Mouse (Mus musculus): ENCODE measurements around the gene Gm5460. TPM values are rescaled to one million over a fixed set of nuclear protein-coding genes. Genes with fewer than 3 reads are reported as not detected.
A peak's percentile ranks its signal among the peaks of the same experiment; 100 is the strongest.

Gm5460 gene
- total and polyA plus RNA-seq, 2 experiments from 2014 or later = not detected

DNA sequence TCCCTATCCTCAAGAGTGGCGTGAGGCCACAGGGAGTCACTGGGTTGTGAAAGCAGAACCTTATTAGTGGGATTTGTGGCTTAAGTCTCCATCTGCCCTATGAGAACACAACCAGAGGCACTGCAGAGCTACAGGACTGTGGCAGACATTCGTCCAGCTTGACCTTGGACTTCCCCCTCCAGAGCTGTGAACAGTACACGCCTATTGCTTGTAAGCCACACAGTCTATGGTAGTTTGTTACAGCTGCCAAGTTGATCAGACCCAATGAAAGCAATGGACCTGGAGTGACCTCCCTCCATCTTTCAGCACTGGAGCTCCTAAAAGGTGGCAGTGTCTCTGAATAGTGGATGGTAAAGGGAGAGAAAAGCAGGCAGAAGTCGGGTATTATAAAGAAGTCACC, 61.7 kb downstream of the Gm5460 start:
- Histone ChIP-seq H3K36me3 (ENCODE audit: insufficient read depth, low read length) (no peaks in the 10 kb centered on the region), H3K9me3 (ENCODE audit: low read length) (no peaks in the 10 kb centered on the region), H3K4me1 (ENCODE audit: insufficient read depth, low read length) (0 out of 2 replicates have a peak, but pooled peaks cover 2% of the 10 kb centered on the region), H3K9ac (replicated peaks; ENCODE audit: low read length, poor library complexity, severe bottlenecking) (no peak overlapping the region), H3K4me3 (ENCODE audit: low read depth, low read length) (no peak overlapping the region), H3K4me2 (ENCODE audit: low read depth, low read length, poor library complexity, severe bottlenecking) (no peak overlapping the region), H3K27me3 (ENCODE audit: insufficient read depth, low read length) (no peaks in the 10 kb centered on the region), H3K27ac (ENCODE audit: low read depth, low read length) (no peak overlapping the region)
- 74% methylated on average over 4 of the region's 4 CpGs for WGBS
- DNase-seq (ENCODE audit: low spot score) (no peak), ATAC-seq (ENCODE audit: low FRiP score) (no peak)
- no peak for TF ChIP-seq CTCF (IDR thresholded peaks at IDR 0.05)

DNA sequence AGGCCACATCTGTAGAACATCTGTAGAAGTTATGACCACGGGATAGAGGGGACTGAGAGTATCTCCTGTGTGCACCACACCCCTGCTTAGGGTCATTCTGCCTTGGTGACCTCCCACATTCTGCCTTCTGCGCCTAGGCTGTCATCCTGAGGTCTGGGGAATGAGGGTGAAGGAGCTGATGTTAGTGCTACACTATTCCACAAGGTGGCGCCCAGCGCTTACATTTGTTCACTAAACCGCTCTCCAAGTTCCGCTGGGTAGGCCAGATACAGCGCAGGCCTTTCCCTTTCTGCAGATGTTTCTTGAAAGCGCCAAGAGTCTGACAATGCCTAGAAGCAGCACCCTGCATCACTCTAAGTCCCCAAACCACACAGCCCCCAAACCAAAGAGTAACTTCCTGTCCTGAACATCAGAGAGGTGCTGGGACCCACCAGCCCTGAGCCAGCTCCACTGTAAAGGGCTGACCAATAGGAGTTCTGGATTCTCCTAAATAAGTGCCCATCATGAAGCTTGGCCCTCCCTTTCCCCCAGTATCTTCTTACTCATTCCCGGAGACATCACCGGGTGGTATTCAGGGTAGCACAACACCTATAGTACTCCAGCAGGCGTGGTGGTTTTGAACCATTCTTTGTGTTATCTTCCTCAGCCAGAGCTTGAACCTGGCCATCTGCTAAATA, 63.9 kb downstream of the Gm5460 start:
- Histone ChIP-seq H3K4me3 (ENCODE audit: low read depth, low read length) (no peak overlapping the region), H3K36me3 (ENCODE audit: insufficient read depth, low read length) (no peaks in the 10 kb centered on the region), H3K9me3 (ENCODE audit: low read length) (no peaks in the 10 kb centered on the region), H3K4me1 (ENCODE audit: insufficient read depth, low read length) (0 out of 2 replicates have a peak, but pooled peaks cover 2% of the 10 kb centered on the region), H3K9ac (replicated peaks; ENCODE audit: low read length, poor library complexity, severe bottlenecking) (no peak overlapping the region), H3K27me3 (ENCODE audit: insufficient read depth, low read length) (no peaks in the 10 kb centered on the region), H3K27ac (ENCODE audit: low read depth, low read length) (no peak overlapping the region), H3K4me2 (ENCODE audit: low read depth, low read length, poor library complexity, severe bottlenecking) (no peak overlapping the region)
- 9% methylated on average over 11 of the region's 11 CpGs for WGBS
- peak; percentile 95 for DNase-seq (ENCODE audit: low spot score)
- peak; percentile 79 for ATAC-seq (ENCODE audit: low FRiP score)
- TF ChIP-seq CTCF (IDR thresholded peaks at IDR 0.05) = peak; percentile 95

DNA sequence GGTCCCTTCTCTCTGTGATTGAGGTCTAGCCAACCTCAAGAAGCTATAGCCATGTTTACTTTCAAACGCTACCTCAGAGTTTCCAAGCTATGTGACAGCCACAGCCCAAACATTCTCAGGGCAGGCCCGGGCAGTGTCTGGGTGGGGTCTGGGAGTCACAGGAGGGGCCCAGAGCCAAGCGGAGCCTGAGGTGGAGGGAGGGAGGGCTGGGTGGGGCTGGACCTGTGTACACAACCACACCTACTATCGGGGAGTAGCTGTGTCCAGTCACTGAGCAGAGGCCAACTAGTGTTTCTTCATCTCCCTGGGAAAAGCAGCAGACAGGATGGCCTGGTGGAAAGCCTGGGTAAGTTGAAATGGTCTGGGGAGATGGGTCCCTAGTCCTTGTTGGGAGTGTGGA, 69.2 kb downstream of the Gm5460 start, which contains the start of gene Anxa8:
Anxa8 (plus strand) TSS at position 251 of the 400 bp plus-strand sequence.
- ATAC-seq (ENCODE audit: low FRiP score) (no peak), DNase-seq (ENCODE audit: low spot score) (no peak)
- no peak within 1 kb of the TSS for H3K9ac ChIP-seq (replicated peaks; ENCODE audit: low read length, poor library complexity, severe bottlenecking)
- no peak within 1 kb of the TSS for H3K4me3 ChIP-seq (ENCODE audit: low read depth, low read length)
- H3K27me3 ChIP-seq (ENCODE audit: insufficient read depth, low read length) = no peaks in the 10 kb centered on the region
- H3K27ac ChIP-seq (ENCODE audit: low read depth, low read length) = no peak within 1 kb of the TSS
- H3K4me2 ChIP-seq (ENCODE audit: low read depth, low read length, poor library complexity, severe bottlenecking) = no peak within 1 kb of the TSS
- H3K4me1 ChIP-seq (ENCODE audit: insufficient read depth, low read length) = no peaks in the 10 kb centered on the region
- no peak for TF ChIP-seq CTCF (IDR thresholded peaks at IDR 0.05)
- no peaks in the 10 kb centered on the region for H3K36me3 ChIP-seq (ENCODE audit: insufficient read depth, low read length)
- H3K9me3 ChIP-seq (ENCODE audit: low read length) = no peaks in the 10 kb centered on the region
- WGBS = 78% methylated on average over 4 of the region's 4 CpGs

DNA sequence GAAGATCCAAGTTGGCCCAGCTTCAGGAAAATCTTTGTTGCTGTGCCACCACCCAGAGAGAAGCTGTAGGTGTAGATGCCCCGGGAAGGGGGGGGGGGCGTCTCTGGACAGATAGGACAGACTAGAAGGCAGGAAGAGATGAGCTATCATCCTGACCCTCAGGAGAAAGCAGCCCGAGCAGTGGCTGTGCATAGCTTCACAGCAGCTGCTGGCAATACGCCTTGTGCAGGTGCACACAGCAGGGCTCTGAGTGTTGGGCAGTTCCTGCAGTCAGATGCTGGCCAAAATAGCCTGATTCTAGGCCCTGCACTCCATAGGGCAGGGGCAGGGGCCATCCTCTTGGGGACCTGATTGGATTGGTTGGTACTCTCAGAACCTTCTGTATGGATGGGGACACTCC, 70.2 kb downstream of the Gm5460 start:
- WGBS = 63% methylated on average over 2 of the region's 4 CpGs
- Histone ChIP-seq H3K27ac (ENCODE audit: low read depth, low read length) (no peak overlapping the region), H3K9ac (replicated peaks; ENCODE audit: low read length, poor library complexity, severe bottlenecking) (no peak overlapping the region), H3K9me3 (ENCODE audit: low read length) (no peaks in the 10 kb centered on the region), H3K27me3 (ENCODE audit: insufficient read depth, low read length) (no peaks in the 10 kb centered on the region), H3K4me2 (ENCODE audit: low read depth, low read length, poor library complexity, severe bottlenecking) (no peak overlapping the region), H3K36me3 (ENCODE audit: insufficient read depth, low read length) (no peaks in the 10 kb centered on the region), H3K4me3 (ENCODE audit: low read depth, low read length) (no peak overlapping the region), H3K4me1 (ENCODE audit: insufficient read depth, low read length) (no peaks in the 10 kb centered on the region)
- no peak for TF ChIP-seq CTCF (IDR thresholded peaks at IDR 0.05)
- no peak for ATAC-seq (ENCODE audit: low FRiP score)
- DNase-seq (ENCODE audit: low spot score) = no peak

DNA sequence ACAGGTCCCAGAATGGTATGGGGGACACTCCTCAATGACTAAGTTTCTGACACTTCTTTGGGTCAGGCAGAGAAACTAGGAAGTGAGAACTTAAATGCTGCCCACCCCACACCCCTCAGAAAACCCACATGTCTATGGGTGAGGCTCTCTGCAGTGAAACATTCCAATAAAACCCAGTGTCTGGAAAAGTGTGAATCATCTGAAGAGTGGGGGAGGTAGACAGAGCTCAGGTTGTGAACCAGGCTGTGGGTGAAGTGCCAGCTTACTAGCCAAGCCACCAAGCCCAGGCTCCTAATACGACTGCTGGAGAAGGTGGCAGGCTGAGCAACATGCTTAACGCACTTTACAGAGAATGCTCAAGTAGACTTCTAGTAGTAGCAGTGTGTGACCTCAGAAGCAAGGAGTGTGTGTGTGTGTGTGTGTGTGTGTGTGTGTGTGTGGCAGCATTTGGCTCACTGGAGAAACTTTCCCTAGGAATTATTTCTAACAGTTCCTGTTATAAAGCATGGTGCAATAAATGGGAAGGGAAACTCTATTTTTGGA, 71.4 kb downstream of the Gm5460 start:
- ATAC-seq (ENCODE audit: low FRiP score) (no peak), DNase-seq (ENCODE audit: low spot score) (no peak)
- H3K4me1 ChIP-seq (ENCODE audit: insufficient read depth, low read length) = no peaks in the 10 kb centered on the region
- no peak overlapping the region for H3K4me3 ChIP-seq (ENCODE audit: low read depth, low read length)
- H3K36me3 ChIP-seq (ENCODE audit: insufficient read depth, low read length) = no peaks in the 10 kb centered on the region
- H3K9ac ChIP-seq (replicated peaks; ENCODE audit: low read length, poor library complexity, severe bottlenecking) = no peak overlapping the region
- TF ChIP-seq CTCF (IDR thresholded peaks at IDR 0.05) = no peak
- no peaks in the 10 kb centered on the region for H3K27me3 ChIP-seq (ENCODE audit: insufficient read depth, low read length)
- no peak overlapping the region for H3K27ac ChIP-seq (ENCODE audit: low read depth, low read length)
- no peaks in the 10 kb centered on the region for H3K9me3 ChIP-seq (ENCODE audit: low read length)
- WGBS = 77% methylated on average over 2 of the region's 2 CpGs
- H3K4me2 ChIP-seq (ENCODE audit: low read depth, low read length, poor library complexity, severe bottlenecking) = no peak overlapping the region

DNA sequence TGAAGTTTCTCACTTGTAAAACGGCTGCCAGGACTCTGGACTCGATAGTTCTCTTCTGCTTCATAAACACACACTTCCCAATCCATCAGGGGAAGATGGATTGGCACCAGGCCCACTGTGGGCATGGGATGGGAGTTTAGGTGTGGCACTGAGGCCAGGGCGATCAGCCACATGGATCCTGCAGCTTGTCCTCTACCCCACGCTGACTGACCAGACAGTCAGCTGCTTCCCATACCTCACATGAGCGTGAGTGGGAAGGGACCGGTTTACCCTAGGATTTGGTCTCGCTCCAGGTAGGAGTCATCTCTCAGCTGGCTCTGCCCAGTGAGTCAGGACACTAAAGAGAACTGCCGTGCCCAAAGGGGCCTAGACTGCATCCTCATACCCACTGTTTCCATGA, 73.2 kb downstream of the Gm5460 start:
- Histone ChIP-seq H3K4me3 (ENCODE audit: low read depth, low read length) (no peak overlapping the region), H3K36me3 (ENCODE audit: insufficient read depth, low read length) (no peaks in the 10 kb centered on the region), H3K4me2 (ENCODE audit: low read depth, low read length, poor library complexity, severe bottlenecking) (no peak overlapping the region), H3K27ac (ENCODE audit: low read depth, low read length) (no peak overlapping the region), H3K9ac (replicated peaks; ENCODE audit: low read length, poor library complexity, severe bottlenecking) (no peak overlapping the region), H3K27me3 (ENCODE audit: insufficient read depth, low read length) (no peaks in the 10 kb centered on the region), H3K4me1 (ENCODE audit: insufficient read depth, low read length) (no peaks in the 10 kb centered on the region), H3K9me3 (ENCODE audit: low read length) (no peaks in the 10 kb centered on the region)
- DNase-seq (ENCODE audit: low spot score) = peak; percentile 6
- ATAC-seq (ENCODE audit: low FRiP score) = no peak
- TF ChIP-seq CTCF (IDR thresholded peaks at IDR 0.05) = no peak
- 90% methylated on average over 8 of the region's 8 CpGs for WGBS

Data from midbrain, postnatal 0 days (tissue).